Mouse (Mus musculus) erythroblast, embryonic 14.5 days (primary cell): ENCODE measurements around the gene Gpx1. TPM values are rescaled to one million over a fixed set of nuclear protein-coding genes. Genes with fewer than 3 reads are reported as not detected.

Source experiments
- H3K27me3 ChIP-seq: 2 replicates; pipeline ENCODE4 v1.6.1; 2012; ENCODE audit warnings: inconsistent platforms; ENCODE audit not compliant: control insufficient read depth
- H3K36me3 ChIP-seq: 2 replicates; pipeline ENCODE4 v1.6.1; 2012; ENCODE audit warnings: mild to moderate bottlenecking, inconsistent platforms; ENCODE audit not compliant: control insufficient read depth
- H3K4me1 ChIP-seq: 2 replicates; pipeline ENCODE4 v1.6.1; 2012; ENCODE audit warnings: inconsistent platforms; ENCODE audit not compliant: control insufficient read depth
- H3K4me3 ChIP-seq: replicated peaks from 2 replicates; pipeline ENCODE3; 2012; ENCODE audit warnings: moderate library complexity, mild to moderate bottlenecking, inconsistent platforms
- H3K9me3 ChIP-seq: 2 replicates; pipeline ENCODE4 v1.6.1; 2012; ENCODE audit warnings: low read length, inconsistent platforms, mixed read lengths; ENCODE audit not compliant: control insufficient read depth
- GATA1 ChIP-seq: IDR thresholded peaks from 2 replicates; pipeline ENCODE4 v1.6.1; 2012; ENCODE audit warnings: low read length, inconsistent platforms, mixed read lengths
- TAL1 ChIP-seq: IDR thresholded peaks from 3 replicates; pipeline ENCODE4 v1.6.1; 2012; ENCODE audit warnings: low read length, inconsistent platforms, mixed read lengths
- polyA plus RNA-seq: library from polyadenylated mRNA; stranded (reverse); fragments of >175 nt; gene quantifications from 2 replicates; pipeline ENCODE4 v1.2.3, GENCODE M21; 2012

The Gpx1 gene
- polyA plus RNA-seq, 1 experiment: 609 TPM

DNA sequence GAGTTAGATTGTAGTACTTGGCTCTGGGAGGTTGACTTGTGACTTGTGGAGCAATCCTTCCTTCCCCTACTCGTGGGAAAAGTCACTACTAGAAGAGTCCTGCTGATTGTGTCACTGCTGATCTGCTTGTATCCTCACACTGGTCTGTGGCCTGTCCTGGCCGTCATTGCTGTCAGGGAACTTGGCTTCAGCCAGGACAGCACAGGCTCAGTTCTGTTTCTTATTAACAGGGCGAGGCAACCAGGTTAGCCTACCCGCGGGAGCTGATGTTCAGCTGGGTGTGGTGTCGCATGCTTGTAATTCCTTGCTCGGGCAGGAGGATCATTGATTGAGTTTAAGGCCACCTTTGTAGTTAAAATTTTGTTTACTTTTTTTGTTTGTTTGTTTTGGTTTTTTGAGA, 46.3 kb downstream of the Gpx1 start:
- Histone ChIP-seq H3K36me3 (peaks cover 97% of the 10 kb centered on the region), H3K27me3 (no peaks in the 10 kb centered on the region), H3K4me1 (no peaks in the 10 kb centered on the region), H3K9me3 (no peaks in the 10 kb centered on the region), H3K4me3 (no peak overlapping the region)
- TF ChIP-seq TAL1: no peak
- TF ChIP-seq GATA1: no peak

DNA sequence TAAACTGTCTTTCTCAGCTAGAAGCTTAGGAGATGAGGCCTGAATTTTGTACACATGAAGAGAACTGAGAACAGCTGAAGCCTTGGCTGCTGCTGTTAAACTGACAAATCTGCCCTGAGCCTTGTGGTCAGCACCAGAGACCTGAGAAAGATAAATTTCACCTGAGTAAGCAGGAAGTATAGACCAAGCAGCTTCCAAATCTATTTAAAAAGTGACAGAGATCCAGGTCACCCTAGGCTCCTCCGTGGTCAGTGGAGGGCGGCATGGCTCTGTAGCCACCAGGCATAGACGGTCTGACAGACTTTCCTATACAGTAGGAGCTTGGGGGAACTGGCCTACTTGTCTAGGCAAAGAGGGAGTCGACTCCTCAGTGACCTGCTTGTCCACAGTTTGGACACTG, 48.1 kb downstream of the Gpx1 start:
- TF ChIP-seq GATA1: no peak
- no peak overlapping the region for H3K4me3 ChIP-seq
- no peaks in the 10 kb centered on the region for H3K9me3 ChIP-seq
- peaks cover 97% of the 10 kb centered on the region for H3K36me3 ChIP-seq
- H3K27me3 ChIP-seq: no peaks in the 10 kb centered on the region
- no peaks in the 10 kb centered on the region for H3K4me1 ChIP-seq

DNA sequence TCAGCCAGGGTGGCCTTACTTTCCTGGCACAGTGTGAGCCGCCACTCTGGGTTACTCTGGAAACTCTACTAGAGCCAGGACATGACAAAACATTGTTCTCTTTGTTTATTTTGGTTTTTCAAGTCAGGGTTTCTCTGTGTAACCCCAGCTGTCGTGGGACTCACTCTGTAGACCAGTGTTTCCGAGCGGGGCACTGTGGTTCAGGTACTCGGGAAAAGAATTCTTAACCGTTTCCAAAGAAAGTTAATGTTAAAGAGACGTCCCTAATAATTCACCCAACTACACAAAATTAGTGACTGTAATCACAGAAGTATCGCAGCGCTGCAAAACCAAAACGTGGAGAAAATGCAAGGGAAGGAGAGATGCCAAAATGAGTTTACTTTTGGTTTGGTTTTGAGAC, 49.9 kb downstream of the Gpx1 start:
- peaks cover 97% of the 10 kb centered on the region for H3K36me3 ChIP-seq
- H3K27me3 ChIP-seq: no peaks in the 10 kb centered on the region
- no peak overlapping the region for H3K4me3 ChIP-seq
- H3K4me1 ChIP-seq: no peaks in the 10 kb centered on the region
- no peaks in the 10 kb centered on the region for H3K9me3 ChIP-seq
- TF ChIP-seq TAL1: no peak
- TF ChIP-seq GATA1: no peak

DNA sequence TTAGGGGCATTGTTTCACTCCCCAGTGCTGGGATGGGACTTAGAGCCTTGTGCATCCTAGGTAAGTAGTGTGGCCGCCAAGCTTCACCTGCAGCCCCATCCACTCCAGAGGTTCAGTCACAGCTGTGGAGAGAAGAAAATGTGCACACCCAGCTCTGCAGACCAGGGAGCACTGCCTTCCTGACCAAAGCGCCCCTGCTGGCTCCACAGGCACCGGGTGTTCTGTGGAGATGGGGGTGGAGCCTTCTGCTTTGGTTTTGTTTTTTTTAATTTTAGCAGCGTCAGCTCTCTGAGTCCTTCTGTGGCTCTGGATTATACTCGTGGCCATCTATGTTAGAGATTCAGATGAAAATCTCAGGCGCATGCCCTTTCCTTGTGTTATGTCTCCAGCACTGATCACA, 50.5 kb downstream of the Gpx1 start:
- no peak for TF ChIP-seq GATA1
- TF ChIP-seq TAL1: no peak

More for the DNA sequence above, 50.5 kb downstream of the Gpx1 start:
- no peaks in the 10 kb centered on the region for H3K27me3 ChIP-seq
- no peaks in the 10 kb centered on the region for H3K9me3 ChIP-seq
- H3K4me1 ChIP-seq: no peaks in the 10 kb centered on the region
- no peak overlapping the region for H3K4me3 ChIP-seq
- peaks cover 97% of the 10 kb centered on the region for H3K36me3 ChIP-seq

Other genes with a start within 250 kb of the Gpx1 start
- gene Apeh, start 244.3 kb upstream of the Gpx1 start, polyA plus RNA-seq: 47.5 and 65.3 TPM in 2 replicates
- 0.03 and 0.07 TPM in 2 replicates for gene Bsn, start 148.5 kb upstream of the Gpx1 start, polyA plus RNA-seq
- 0.67 and 0.75 TPM in 2 replicates for gene Dag1, start 74.9 kb upstream of the Gpx1 start, polyA plus RNA-seq
- not detected in 2 replicates for gene Nicn1, start 48.5 kb upstream of the Gpx1 start, polyA plus RNA-seq
- gene Amt, start 42.0 kb upstream of the Gpx1 start, polyA plus RNA-seq: not detected in 2 replicates
- gene Rhoa, start 32.8 kb upstream of the Gpx1 start, polyA plus RNA-seq: 12.9 and 13.9 TPM in 2 replicates
- 0.16 TPM in 2 replicates for gene Tcta, start 32.7 kb upstream of the Gpx1 start, polyA plus RNA-seq
- gene Usp4, start 8.9 kb downstream of the Gpx1 start, polyA plus RNA-seq: 16.0 and 23.8 TPM in 2 replicates
- 0.88 and 0.93 TPM in 2 replicates for gene 1700102P08Rik, start 53.9 kb downstream of the Gpx1 start, polyA plus RNA-seq
- gene Ccdc36, start 89.6 kb downstream of the Gpx1 start, polyA plus RNA-seq: not detected in 2 replicates
- not detected in 2 replicates for gene BC048562, start 97.6 kb downstream of the Gpx1 start, polyA plus RNA-seq
- gene Ccdc71, start 121.6 kb downstream of the Gpx1 start, polyA plus RNA-seq: 1.1 and 1.4 TPM in 2 replicates
- 1.8 and 1.9 TPM in 2 replicates for gene Klhdc8b, start 122.7 kb downstream of the Gpx1 start, polyA plus RNA-seq
- gene Lamb2, start 140.8 kb downstream of the Gpx1 start, polyA plus RNA-seq: 0.02 and 0.05 TPM in 2 replicates
- 10.7 and 11.0 TPM in 2 replicates for gene Usp19, start 151.7 kb downstream of the Gpx1 start, polyA plus RNA-seq
- 5.3 and 5.9 TPM in 2 replicates for gene Qars, start 168.8 kb downstream of the Gpx1 start, polyA plus RNA-seq
- 3.5 TPM in 2 replicates for gene Qrich1, start 177.9 kb downstream of the Gpx1 start, polyA plus RNA-seq
- gene Impdh2, start 221.4 kb downstream of the Gpx1 start, polyA plus RNA-seq: 4.0 and 4.4 TPM in 2 replicates
- 1.1 and 4.7 TPM in 2 replicates for gene Ndufaf3, start 228.5 kb downstream of the Gpx1 start, polyA plus RNA-seq
- gene Dalrd3, start 231.0 kb downstream of the Gpx1 start, polyA plus RNA-seq: 6.0 and 7.1 TPM in 2 replicates
- gene Wdr6, start 239.8 kb downstream of the Gpx1 start, polyA plus RNA-seq: 0.24 and 0.45 TPM in 2 replicates